Mouse (Mus musculus) embryo, embryonic 10.5 days (tissue): Measurements from ENCODE around the gene Scgb2b20.
"Not testable (repeated sequence)": the region's sequence is repeated elsewhere in the genome, so short reads cannot be mapped to it uniquely, and the experiment has no call there.

Experiments used
- DNase-seq: peaks from one replicate; pipeline ENCODE4 v3.0.0-alpha.2; 2015; ENCODE audit warnings: low spot score

The Scgb2b20 gene

DNA sequence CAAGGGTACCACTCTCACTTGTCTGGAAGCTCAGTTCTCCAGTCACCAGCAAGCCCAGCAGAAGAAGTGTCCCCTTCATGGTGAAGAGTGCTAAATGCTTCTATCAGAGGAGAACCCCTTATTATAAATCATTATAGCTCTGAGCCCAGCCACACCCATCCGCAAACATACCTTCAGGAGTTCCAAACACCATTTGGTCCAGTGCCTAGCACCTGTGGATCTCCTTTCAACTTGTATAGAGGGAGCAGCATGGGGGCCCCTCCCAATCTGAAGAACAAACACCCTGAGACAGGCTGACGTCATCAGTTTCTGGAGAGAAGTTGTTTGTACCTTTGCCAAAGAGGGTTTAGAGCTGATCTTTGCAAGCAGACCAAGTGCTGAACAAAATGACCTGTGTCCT lies at the start of gene Scgb2b20:
Scgb2b20 (minus strand) TSS at position 101 of the 400 bp plus-strand sequence.
- DNase-seq, result not testable (repeated sequence)

DNA sequence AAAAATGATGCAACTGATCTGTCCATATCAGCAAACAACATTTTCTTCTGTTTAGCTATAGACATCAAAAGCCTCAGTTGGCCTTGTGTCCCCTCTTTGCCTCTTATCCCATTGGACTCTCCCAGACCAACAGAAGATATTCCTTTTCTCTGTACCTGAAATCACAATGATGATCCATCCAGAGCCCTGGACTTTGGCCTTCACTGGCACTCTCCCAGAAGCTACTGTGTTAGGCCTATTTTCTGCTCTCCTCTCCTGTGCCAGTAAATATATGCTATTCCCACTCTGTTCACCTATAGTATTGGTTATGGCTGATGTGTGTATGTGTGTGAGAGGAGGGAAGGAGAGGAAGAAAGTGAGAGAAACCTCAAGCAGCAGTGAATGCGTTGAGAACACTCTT lies 43.6 kb upstream of the Scgb2b20 start:
- not testable (repeated sequence) for DNase-seq

DNA sequence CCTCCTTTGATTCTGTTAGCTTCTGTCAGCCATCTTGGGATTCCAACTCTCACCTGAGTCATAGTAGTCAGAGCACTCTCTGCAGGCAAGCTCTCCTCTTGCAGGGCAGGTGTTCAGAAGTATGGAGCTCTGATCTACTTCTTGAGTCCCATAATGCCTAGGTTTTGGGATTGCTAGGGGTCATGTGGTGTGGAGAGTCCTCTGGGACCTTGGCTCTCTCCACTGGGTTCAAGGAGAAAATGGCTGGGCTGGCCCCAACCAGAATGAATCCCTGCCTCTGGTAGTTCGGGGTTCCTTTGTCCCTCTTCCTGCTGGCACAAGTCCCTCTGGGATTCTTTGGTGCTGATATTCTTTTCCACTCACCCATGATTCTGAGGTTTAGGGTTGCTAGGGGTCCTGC lies 35.5 kb upstream of the Scgb2b20 start:
- no peak for DNase-seq

DNA sequence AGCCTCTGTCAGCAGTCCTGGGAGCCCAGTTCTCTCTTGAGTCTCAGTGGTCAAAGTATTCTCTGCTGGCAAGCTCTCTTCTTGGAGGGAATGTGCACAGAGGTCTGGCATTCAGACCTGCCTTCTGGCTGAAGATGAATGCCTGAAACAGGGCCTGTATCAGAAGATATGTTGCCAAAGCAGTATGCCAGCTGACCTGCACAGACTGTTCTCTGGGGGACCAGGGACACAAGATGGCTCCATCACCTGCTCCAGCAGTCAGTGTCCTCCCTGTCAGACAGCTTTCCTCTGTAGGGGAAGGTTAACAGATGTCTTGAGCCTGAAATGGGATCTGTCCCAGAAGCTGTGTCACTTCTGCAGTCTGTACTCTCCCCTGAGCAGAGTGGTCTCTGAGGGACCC lies 33.6 kb upstream of the Scgb2b20 start:
- DNase-seq, result not testable (repeated sequence)

GRCm38 (mm10) chr7:33372934-33373333 lies 6.8 kb upstream of the Scgb2b20 start, which contains the start of gene Scgb1b20:
TSS of gene Scgb1b20 (plus strand) at chr7:33373234.
- DNase-seq, result not testable (repeated sequence)
